Mouse (Mus musculus): ENCODE measurements around the gene Samsn1.
"Not testable (repeated sequence)": the region's sequence is repeated elsewhere in the genome, so short reads cannot be mapped to it uniquely, and the experiment has no call there.

Samsn1 gene

DNA sequence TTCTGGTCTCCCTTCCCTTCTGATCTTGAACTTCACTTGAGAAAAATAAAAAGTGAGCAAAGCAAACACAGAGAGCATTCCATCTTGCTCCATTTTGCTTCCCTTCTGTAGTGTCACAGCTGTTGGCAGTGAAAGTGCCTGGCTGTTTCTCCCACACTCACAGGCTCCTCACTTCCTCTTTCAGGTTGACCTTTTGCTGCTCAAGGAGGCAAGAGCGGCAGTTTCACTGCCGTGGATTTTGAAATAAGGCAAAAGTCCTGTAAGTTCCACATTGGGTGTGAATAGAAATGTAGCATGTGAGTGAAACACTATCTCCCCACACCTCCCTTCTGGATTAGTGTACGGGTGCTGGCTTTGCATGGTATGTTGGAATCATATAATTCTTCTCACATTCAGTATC, 144.9 kb downstream of the Samsn1 start:
- peak in 1 of 2 experiments; percentile 9 for DNase-seq (ENCODE audit: low spot score in 2 of 2)

DNA sequence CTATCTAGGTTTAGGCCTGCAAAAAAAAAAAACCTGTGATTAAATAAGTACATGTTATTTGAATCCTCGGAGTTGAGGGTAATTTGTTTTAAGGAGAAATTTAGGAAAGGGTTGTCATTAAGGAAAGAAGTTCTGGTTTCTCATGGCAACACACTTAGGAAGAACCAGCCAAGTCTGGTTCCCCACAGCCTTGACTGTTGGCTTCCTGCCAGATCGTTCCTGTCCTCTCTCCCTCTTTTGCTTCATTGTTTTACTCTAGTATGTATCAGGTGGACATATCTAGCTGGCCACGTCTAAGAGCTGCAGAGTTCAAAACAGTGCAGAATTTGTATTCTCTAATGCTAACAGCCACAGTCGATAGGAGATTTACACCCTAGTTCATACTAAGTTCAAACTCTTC, 146.2 kb downstream of the Samsn1 start:
- no peak for DNase-seq (ENCODE audit: low spot score in 2 of 2)

DNA sequence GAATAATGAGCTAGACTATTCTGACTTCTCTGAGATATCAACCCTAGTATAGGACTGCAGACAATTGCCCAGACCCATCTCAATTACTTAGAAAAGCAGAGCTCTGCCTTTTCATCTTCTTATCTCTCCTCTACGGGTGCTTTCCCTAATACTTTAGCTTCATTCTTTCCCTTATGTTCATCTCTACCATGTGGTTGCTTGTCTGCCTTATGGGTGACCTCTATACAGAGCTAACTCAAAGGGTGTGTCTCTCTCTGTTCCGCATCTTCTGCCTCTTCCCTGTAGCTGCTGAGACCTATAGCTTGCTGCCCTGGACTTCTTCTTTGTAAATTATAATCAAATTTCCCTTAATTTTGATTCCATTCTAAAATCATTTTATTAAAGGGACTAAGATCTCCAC, 147.6 kb downstream of the Samsn1 start:
- no peak for DNase-seq (ENCODE audit: low spot score in 2 of 2)

DNA sequence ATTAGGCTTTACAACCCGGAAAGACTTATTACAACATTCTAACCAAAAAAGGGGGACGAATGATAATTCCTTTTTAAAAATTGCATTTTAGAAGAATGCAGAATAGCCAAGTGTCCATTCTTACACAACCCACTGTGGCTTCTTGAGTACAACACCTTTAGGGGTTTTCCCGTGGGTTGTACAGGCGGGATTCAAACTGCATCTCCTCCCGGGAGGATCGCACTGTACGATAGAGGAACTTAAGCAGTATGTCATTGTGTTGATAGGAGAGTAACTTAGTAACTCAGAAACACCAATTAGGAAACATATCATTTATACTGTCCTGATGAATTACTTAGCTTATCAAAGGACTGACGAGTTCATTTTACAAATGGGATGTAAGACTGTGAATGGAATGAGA, 149.8 kb downstream of the Samsn1 start:
- no peak for DNase-seq (ENCODE audit: low spot score in 2 of 2)

DNA sequence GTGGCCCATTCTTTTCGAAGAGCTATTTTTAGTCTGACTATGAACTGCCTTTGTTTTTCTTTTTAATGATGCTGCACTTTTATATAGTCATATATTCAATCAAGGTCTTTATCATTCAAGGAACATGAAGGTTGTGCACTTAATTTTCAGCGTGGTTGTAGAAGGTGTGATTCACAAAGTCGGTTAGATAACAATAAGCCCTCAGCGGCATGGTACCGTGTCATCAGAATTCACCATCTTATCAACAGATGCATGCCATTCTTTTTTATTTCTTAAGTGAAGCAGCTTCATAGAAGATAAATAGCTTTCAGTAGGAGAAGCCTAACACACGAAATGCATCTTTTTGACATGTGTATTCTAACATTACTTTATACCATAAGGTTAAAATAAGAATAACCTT, 154.7 kb downstream of the Samsn1 start:
- no peak for DNase-seq (ENCODE audit: low spot score in 2 of 2)

DNA sequence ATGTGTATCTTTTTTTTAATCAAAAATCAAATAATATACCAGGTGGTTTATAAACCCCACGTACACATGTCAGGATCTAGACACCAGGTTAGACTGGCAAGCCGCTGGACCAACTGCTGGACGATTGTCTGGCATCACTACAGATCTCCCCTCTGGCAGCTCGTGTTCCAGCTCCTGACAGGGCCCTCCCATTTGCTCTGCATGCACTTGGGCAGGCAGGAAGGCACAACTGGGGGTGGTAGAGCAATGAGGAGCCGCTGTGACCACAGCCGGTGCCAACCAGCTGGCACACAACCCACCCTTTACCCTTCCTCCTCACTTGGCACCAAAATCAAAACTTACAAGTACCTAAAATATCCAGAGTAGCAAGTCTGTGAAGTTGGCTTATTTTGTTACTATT, 156.6 kb downstream of the Samsn1 start:
- no peak for DNase-seq (ENCODE audit: low spot score in 2 of 2)

DNA sequence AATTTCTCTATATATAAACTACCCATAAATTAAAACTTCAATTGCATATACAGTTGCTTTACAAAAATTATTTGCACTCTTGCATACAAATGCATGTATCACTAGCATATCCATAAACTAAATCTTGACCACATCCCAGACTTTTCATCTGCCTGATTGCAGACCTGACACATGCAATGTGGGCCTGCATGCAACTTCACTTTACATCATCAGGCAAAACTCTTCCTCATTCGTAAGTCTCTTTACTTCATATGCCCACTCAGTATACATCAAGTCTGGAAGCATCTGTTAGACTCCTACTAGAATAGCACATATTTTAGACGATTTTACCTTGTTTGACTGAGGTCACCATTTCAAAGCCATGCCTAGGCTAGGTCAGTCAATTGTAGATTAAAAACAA, 157.4 kb downstream of the Samsn1 start:
- DNase-seq (ENCODE audit: low spot score in 2 of 2) = no peak

DNA sequence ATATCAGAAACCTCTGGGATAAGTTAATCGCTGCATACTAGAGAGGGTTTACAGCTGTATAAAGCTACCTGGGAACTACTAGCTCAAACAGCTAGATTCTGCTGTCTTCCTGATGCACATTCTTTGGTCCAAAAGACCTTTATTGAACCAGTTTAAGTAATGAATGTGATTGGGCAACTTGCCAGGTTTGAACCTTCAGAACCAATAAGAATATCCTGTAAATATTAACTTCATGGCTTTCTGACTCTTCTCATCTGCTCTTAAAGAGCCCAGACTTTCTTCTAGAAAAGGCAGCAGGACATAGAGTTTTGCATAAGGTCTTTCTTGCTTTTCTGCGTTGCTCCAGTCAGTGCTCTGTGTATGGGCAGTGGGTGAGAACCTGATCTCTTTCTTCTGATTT, 165.7 kb downstream of the Samsn1 start:
- no peak for DNase-seq (ENCODE audit: low spot score in 2 of 2)

DNA sequence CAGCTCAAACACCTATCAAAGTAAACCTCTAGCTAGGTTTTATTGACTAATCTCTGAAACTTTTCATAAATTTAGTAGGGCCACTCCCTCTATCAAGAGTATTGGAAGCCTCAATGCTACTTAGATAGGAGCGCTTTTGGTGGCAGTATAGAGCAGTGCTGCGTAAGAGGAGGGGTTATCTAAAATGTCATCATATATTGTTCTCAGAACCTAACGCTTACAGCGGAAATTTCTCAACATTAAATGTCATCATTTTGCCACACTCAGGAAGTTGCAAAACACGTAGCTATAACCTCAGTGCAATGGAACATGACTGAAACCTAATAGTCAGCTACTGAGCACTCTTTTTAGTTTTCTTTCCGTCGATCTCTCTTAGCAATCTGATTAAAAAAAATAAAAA, 166.7 kb downstream of the Samsn1 start:
- DNase-seq (ENCODE audit: low spot score in 2 of 2) = no peak

DNA sequence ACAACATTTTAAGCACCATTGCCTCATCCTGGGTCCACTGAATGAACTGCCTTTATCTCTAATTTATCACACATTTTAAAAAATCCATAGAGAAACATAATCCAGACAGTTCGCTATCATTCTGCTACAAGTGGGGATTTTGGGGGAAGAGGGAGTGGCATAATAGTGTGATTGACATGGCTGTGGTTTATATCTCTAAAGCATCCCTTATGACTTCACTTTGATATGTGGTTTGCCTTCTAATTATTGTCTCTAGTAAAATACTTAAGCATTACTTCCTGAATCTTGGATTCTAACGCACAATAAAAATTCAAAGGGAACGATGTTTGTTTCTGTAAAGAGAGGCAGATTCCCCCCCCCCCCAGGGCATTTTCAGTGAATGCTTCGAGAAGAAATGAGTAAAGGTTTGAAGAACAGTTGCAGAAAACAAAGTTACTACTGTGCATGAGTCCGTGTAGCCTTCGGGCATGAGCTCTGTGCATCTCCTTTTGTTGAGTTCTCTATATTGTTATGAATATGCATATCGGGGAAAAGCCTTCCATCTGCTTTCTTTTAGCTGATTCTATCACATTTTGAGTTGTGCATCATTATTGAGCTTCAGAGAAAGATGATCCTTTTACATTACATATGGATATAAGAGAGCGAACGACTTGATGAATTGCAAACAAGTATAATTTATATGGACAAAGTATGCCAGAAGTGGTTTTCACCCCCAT, 168.4 kb downstream of the Samsn1 start:
- DNase-seq (ENCODE audit: low spot score in 2 of 2) = no peak

DNA sequence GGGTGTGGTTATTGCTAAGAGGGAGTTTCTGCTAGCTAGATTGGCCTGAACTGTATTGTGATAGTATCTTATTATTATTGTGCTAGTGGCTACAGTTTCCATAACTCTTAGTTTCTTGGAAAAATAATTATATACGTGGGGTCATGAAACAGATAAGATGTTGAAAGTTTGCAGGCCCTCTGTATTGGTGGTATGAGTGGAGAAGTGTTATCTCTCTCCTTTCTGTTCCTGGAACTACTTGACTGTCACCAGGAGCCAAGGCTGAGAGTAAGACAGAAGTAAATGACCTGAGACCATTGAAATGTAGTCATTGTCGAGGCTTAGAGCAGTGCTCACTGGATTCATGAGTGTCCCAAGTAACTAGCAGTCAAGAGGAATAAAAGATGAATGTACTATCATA, 169.6 kb downstream of the Samsn1 start:
- no peak for DNase-seq (ENCODE audit: low spot score in 2 of 2)

DNA sequence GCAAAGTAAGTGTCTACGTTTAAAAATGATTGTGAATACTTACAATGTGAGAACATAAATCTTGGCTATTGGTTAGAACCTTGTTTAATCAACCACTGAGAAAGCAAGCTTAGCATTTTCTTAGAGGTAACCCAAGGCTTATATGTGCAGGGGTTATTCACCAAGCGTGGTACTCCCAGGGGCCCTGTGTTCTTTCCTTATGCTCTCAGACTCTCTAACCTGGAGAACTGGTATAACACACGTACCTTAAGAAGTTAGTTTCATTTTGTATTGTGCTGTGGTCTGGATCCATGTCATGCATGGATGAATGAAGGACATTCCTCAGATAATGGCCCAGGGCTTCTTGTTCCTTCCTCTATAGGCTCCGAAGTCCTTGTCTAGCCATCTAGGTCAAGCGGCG, 173.0 kb downstream of the Samsn1 start:
- DNase-seq (ENCODE audit: low spot score in 2 of 2) = no peak

DNA sequence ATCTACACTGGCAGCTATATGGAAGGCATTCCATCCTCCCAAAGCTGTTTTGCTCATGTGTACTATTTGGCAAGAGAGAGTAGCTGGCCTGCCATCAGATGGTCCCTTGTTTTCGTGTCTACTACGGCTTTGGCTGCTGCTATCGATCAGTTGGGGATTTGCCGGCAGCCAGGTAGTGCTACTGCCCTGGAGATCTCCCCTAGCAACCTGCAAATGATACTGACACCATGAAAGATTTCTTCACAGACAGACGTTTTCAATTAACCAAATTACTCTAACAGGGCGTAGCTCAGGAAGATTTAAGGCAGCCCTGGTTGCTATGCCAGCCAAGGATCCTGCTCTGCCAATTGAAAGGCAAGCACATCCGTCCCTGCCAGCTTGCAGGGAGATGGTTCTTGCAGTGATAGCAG, 178.4 kb downstream of the Samsn1 start:
- DNase-seq (ENCODE audit: low spot score in 2 of 2) = no peak

DNA sequence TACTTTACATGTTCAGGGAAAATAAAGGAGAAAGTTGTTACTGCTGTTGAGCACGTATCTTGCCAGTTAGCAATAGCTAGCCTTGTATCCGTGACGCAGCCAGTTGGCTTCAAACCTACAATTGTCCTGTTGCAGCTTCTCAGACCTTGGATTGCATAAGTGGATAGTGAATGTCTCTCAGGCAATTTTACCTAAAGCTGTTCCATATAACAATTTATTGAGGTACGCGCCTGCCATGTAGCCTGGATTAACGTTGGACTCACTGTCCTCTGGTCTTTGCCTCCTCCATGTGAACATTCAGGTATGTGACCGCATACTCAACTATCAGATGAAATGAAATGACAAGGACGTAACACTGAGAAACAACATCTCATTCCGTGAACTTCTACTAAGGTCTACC, 179.1 kb downstream of the Samsn1 start:
- no peak for DNase-seq (ENCODE audit: low spot score in 2 of 2)

DNA sequence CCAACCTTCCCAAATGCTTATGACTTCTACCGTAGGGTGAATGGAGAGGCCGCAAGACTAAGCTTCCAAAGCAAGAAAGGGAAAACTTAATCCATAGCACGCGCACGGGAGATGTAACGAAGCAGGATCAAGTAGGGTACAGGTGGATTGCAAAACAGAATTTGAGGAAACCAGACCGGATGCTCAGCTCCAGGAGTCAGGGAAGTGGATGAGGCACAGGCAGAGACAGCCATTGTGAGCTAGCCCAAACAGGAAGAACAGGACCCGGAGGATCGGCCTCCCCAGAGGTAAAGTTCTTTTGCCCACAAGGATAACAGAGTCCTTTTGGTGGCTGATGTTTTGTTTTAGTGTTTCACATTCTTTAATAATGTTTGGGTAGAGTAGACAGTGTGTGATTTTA, 179.5 kb downstream of the Samsn1 start:
- no peak for DNase-seq (ENCODE audit: low spot score in 2 of 2)

DNA sequence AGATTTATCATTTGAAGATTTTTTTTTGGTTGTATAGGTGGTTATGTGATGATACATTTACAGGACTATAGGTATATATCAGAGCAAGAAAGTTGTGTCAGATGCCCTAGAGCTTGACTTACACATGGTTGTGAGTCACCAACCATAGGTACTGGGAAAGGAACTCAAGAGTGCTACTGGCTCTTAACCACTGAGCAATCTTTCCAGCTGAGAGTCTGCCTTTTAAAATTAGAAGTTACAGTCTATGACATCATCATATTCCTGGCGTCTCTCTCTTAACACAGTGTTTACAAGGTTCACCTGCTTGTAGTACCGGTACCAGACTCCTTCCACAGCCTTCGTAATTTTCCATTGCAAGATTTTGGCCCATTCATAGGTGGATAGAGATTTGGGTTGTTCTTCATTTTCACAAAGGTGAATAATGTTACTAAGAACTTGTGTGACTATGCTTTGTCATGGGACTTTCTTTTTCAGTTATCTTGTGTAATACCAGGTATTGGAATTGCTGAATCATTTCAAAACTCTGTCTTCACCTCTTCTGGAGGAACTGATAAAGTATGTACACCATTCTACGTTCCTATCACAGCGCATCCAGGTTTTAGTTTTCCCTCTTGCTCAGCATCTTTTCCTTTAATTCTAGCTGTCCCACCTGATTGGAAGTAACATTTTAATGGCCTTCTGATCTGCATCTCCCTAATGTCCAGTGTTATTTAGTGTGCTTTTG, 184.2 kb downstream of the Samsn1 start:
- no peak for DNase-seq (ENCODE audit: low spot score in 2 of 2)

DNA sequence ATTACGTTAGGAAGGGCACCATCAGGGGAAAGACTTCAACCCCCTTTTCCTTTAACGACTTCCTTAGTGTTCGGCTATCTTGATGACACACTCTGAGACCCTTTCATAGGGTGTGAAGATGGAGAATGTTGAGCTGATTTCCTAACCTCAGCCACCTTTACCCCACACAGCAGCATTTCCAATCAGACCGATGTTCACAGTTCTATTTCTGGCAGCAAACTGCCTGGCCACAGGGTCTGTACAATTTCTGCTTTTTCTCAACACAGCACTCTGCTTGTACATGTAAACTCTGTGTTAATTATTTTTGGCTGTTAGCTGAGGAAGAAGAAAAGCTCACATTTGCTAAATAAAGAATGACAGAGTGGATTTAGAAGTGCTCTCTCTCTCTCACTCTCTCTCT, 190.7 kb downstream of the Samsn1 start:
- no peak for DNase-seq (ENCODE audit: low spot score in 2 of 2)

DNA sequence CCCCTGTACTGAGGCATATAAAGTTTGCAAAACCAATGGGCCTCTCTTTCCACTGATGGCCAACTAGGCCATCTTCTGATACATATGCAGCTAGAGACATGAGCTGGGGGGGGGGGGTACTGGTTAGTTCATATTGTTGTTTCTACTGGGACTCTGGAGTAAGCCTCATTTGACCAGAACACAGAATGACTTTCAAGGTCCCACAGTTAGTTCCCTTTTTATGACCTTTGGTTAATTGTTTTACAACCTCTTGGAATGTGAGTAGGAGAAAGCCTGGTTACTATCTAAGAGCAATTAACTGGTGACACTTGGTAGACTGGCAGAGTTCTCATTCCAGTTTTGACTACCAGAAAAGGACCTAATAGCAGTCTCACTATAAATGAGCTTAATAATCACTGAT, 195.1 kb downstream of the Samsn1 start:
- not testable (repeated sequence) for DNase-seq (ENCODE audit: low spot score in 2 of 2)

DNA sequence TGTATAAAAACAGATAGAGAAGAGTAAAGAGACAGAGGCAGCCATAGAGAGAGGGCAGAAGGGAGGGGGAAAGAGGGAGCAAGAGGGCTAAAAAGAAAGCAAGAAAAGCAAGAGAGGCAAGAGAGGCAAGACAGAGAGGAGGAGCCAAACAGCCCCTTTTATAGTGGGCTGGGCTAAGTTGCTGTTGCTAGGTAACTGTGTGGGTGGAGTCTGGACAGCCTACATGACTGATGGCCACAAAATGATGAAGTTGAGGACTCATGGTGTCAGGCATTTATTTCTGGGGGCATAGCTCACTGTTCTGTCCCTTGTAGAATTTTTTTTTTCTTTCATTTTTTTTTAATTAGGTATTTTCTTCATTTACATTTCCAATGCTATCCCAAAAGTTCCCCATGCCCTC, 195.6 kb downstream of the Samsn1 start:
- DNase-seq (ENCODE audit: low spot score in 2 of 2) = no peak

DNA sequence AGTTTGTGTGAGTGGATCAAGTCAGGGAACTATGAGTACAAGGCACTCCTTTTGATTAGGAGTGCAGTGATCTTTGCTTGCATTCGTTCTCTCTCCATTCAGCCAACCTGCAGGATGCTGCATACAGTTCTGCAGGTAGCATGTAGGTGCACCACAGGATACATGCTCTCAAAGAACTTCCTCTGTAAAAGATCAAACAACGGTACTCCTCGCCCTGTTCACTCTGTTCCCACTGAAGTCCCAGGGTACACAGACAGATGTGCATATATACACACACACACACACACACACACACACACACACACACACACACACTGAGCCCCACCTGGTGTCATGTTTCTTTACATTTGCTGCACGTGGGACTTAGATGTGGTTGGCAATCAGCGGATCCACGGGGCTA, 198.9 kb downstream of the Samsn1 start:
- DNase-seq (ENCODE audit: low spot score in 2 of 2) = no peak

DNA sequence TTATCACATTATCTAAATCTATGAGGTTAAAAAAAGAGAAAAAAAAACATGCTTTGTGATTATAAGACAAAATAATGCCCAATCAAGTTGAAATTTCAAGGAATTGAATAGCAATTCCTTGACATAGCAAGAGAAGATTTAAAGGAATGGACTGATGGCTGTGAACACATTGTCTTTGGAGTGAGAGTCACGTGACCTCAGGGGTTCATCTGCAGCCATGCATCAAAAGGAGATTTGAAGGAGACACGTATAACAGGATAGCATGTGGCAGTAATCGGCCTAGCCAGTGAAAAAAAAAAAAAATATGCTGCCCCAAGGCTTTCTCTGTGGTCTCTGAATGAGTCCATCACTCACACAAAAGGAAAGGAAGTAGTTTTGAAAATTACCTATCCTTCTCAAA, 201.1 kb downstream of the Samsn1 start:
- no peak for DNase-seq (ENCODE audit: low spot score in 2 of 2)

Data from urinary bladder, postnatal 36 days (tissue).